Mouse (Mus musculus) forebrain, embryonic 11.5 days (tissue): ENCODE data around the gene Scamp4. TPM values are rescaled to one million over a fixed set of nuclear protein-coding genes. Genes with fewer than 3 reads are reported as not detected.

Experiments used
- microRNA-seq: library from miRNA; unstranded; fragments of <30 nt; microRNA quantifications from one replicate; pipeline ENCODE4, GENCODE M21; 2016; ENCODE audit not compliant: insufficient number of aligned reads
- polyA plus RNA-seq: library from polyadenylated mRNA; unstranded; fragments of >200 nt; fragmentation: Nextera tagmentation; extraction: Ambion mirVana; gene quantifications from 2 replicates; pipeline ENCODE4 v1.2.1, GENCODE M21; 2014

Gene Scamp4
- polyA plus RNA-seq, 1 experiment from 2014 or later: 67.7 TPM

Small RNAs within 50 kb of the gene (microRNA-seq; reads per million reads assigned to microRNA genes)
- gene Mir6912: not detected

Other genes with a start within 250 kb of the Scamp4 start
- 0.36 and 0.87 TPM in 2 replicates for gene Plk5, start 246.4 kb upstream of the Scamp4 start, polyA plus RNA-seq
- gene Mex3d, start 215.2 kb upstream of the Scamp4 start, polyA plus RNA-seq: 13.3 and 15.9 TPM in 2 replicates
- 276 and 322 TPM in 2 replicates for gene Mbd3, start 203.3 kb upstream of the Scamp4 start, polyA plus RNA-seq
- gene Uqcr11, start 196.0 kb upstream of the Scamp4 start, polyA plus RNA-seq: 430 and 504 TPM in 2 replicates
- 237 and 256 TPM in 2 replicates for gene Tcf3, start 169.2 kb upstream of the Scamp4 start, polyA plus RNA-seq
- gene Onecut3, start 108.0 kb upstream of the Scamp4 start, polyA plus RNA-seq: 0.49 and 0.53 TPM in 2 replicates
- 0.35 and 0.59 TPM in 2 replicates for gene Atp8b3, start 63.7 kb upstream of the Scamp4 start, polyA plus RNA-seq
- gene Rexo1, start 41.3 kb upstream of the Scamp4 start, polyA plus RNA-seq: 34.9 and 37.1 TPM in 2 replicates
- gene Klf16, start 25.6 kb upstream of the Scamp4 start, polyA plus RNA-seq: 5.9 and 7.7 TPM in 2 replicates
- 94.6 and 121 TPM in 2 replicates for gene Abhd17a, start 12.5 kb upstream of the Scamp4 start, polyA plus RNA-seq
- gene Adat3, start within 50 bp of the Scamp4 start, polyA plus RNA-seq: 7.6 and 9.5 TPM in 2 replicates
- gene Gm49322, start 3.1 kb downstream of the Scamp4 start, polyA plus RNA-seq: 3.6 and 4.7 TPM in 2 replicates
- 134 TPM in 2 replicates for gene Csnk1g2, start 20.0 kb downstream of the Scamp4 start, polyA plus RNA-seq
- gene Btbd2, start 54.2 kb downstream of the Scamp4 start, polyA plus RNA-seq: 78.3 and 97.3 TPM in 2 replicates
- 85.1 and 87.0 TPM in 2 replicates for gene Mknk2, start 75.2 kb downstream of the Scamp4 start, polyA plus RNA-seq
- gene Mob3a, start 99.1 kb downstream of the Scamp4 start, polyA plus RNA-seq: 57.9 and 61.1 TPM in 2 replicates
- gene Izumo4, start 99.3 kb downstream of the Scamp4 start, polyA plus RNA-seq: 4.8 and 7.2 TPM in 2 replicates
- 84.2 and 86.3 TPM in 2 replicates for gene Ap3d1, start 139.4 kb downstream of the Scamp4 start, polyA plus RNA-seq
- 34.5 and 34.9 TPM in 2 replicates for gene Dot1l, start 152.3 kb downstream of the Scamp4 start, polyA plus RNA-seq
- 116 and 119 TPM in 2 replicates for gene Sf3a2, start 195.3 kb downstream of the Scamp4 start, polyA plus RNA-seq
- gene Plekhj1, start 195.8 kb downstream of the Scamp4 start, polyA plus RNA-seq: 160 and 163 TPM in 2 replicates
- 0.15 and 0.16 TPM in 2 replicates for gene Amh, start 202.4 kb downstream of the Scamp4 start, polyA plus RNA-seq
- gene Jsrp1, start 210.6 kb downstream of the Scamp4 start, polyA plus RNA-seq: 0.47 and 0.59 TPM in 2 replicates
- gene Oaz1, start 223.8 kb downstream of the Scamp4 start, polyA plus RNA-seq: 1,775 and 1,994 TPM in 2 replicates
- 1.2 and 2.1 TPM in 2 replicates for gene Lingo3, start 241.2 kb downstream of the Scamp4 start, polyA plus RNA-seq